Mouse (Mus musculus): ENCODE measurements around the gene E130114P18Rik.

The E130114P18Rik gene

GRCm38 (mm10) chr4:97647700-97648435 is 130.0 kb downstream of the E130114P18Rik start:
- DNase-seq (ENCODE audit: low spot score), result no peak

DNA sequence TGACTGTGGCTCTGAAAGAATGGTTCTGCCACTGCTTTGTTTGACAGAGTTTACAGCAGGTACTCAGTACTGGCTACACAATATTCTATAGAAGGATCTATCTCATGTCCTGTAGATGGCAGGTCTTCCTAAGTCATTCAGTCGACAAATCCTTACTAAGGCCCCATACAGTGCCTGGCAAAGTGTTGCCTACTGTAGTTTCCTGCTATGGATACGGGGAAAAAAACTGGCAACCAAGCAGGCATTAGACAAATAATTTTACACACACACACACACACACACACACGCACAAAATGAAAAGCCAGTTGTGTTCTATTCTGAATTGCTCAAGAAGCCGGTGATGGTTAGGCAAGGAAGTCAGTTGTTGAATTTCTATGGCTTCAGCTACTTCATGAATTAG is 130.6 kb downstream of the E130114P18Rik start:
- no peak for DNase-seq (ENCODE audit: low spot score)

DNA sequence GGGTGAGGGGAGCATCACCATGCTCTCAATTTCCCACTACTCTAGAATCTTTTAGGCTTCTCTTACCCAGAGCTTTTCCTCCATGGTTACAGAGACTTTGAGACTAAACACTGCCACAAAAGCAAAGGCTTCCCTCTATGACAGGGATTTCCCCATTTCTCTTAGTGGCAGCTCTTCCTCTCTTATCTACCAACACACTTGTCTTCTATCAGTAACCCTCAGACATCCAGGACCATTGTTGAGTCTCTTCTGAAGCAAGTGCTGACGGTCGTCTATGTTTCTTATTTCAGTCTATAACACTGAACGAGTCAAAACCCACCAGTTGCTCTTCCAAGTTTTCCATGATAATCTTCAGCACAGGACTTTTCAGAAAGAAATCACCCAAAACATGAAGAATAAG is 137.5 kb downstream of the E130114P18Rik start:
- no peak for DNase-seq (ENCODE audit: low spot score)

DNA sequence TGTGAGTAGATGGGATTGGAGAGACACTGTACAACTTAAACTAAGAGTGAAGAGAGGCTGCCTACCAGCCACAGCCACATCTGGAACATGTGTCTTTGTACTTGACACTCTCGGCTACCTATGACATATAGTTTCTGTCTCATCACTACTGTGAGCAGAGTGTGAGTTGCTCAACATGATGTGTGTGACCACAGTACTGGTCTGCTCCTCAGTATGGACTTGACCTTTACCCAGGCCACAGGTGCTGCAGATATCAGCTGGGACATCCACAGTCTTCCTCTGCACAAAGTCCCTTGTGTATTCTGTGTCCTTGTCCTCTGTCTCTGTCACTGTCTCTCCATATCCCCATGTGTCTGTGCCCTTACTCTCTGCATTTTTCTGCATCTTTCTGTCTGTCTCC is 141.3 kb downstream of the E130114P18Rik start:
- no peak for DNase-seq (ENCODE audit: low spot score)

DNA sequence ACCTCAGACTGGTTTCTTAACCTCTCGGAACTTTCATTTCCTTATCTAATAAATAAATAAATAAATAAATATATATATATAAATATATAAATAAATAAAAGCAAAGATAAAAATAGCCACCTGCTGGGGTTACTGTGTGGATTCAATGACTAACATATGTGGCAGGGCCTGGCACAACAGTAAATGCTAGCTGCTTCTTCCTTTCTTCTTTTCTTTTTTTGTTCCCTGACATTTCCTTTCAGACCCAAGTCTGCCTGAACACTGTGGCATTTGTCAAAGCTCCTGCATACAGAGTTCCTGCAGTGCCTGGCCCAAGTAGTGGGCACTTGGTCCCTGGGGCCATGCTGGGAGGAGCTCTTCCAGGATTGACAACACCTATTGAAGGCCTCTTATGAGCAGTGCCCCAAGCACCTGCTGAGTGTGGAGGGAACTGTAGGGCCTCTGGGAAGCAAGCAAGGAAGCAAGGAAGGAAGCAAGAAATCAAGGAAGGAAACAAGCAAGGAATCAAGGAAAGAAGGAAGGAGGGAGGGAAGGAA is 142.1 kb downstream of the E130114P18Rik start:
- DNase-seq (ENCODE audit: low spot score), result no peak

GRCm38 (mm10) chr4:97635296-97635755 is 142.6 kb downstream of the E130114P18Rik start:
- no peak for DNase-seq (ENCODE audit: low spot score)

DNA sequence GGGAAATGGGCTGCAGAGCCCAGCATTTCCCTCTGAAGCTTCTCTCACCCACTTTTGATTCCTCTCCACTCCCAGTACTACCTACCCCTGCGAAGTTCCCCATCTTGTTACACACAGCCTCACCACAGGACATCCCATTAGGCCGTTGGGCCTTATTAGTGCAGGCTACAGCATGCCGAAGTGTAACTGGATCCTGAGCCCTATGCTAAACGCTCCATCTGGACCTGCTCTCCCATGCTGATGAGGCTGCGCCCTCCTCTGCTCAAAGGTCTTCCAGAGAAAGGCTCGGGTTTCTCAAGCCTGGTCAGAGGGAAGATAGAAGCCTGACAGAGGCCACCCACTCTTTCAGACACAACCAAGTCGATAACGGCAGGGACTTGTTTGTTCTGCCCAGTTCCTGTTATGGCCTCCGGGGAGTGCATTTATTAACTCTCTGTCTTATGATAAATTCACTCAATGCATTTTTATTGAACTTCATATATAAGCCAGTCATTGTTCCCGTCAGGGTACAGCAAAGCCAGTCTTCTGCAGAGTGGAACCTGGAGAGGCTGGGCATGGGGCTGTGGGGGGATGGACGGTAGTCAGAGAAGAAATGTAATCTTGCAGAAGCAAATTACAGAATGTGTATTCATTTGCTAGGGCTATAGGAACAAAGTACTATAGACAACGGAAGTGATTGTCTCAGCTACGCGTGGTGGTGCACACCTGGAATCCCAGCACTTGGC is 148.8 kb downstream of the E130114P18Rik start:
- no peak for DNase-seq (ENCODE audit: low spot score)

DNA sequence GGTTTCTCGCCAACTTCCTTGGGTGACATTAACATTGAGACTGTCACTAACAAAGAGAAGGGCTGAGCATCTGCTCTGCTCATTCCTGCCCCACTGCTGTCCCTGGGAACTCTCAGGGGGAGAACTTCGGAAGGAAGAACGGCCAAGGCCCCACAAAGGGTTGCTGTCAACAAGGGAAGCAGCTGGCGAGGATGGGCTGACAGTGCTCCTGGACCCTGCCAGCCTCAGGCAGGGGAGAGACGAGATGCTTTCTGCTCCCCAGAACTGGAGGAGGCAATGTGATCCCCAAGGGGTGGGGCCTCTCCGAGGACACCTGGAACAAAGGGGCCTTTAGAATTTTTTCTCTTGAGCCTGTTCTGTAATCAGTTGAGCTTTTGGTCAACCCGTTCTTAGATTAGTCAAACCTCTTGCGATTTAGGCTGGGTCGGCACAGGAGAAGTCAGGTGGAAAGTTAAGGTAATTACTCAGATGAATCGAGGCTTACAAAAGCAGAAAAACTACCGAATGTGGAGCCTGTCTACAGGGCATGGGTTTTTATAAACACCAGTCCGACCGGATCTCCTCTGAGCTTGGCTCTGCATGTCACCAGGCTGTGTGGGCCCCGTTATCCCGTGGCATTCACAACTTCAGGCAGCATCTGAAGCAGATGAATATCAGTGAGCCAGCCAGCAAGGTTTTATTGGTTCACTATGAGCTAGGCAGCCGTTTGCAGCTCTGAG is 151.7 kb downstream of the E130114P18Rik start:
- DNase-seq (ENCODE audit: low spot score), result no peak

DNA sequence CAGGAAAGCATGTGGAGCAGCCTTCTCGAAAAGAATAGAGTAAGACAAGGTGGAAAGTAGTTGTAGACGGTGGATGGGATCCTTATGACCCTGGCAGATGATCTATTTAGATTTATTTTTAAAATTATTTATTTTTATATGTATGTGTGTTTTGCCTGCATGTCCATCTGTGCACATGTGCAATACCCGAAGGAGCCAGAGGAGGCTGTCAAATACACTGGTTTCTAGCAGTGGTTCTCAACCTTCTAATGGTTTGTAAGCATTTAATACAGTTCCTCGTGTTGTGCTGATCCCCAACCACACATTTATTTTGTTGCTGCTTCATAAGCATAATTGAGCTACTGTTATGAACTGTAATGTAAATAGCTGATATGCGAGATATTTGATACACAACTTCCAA is 154.7 kb downstream of the E130114P18Rik start:
- DNase-seq (ENCODE audit: low spot score), result no peak

DNA sequence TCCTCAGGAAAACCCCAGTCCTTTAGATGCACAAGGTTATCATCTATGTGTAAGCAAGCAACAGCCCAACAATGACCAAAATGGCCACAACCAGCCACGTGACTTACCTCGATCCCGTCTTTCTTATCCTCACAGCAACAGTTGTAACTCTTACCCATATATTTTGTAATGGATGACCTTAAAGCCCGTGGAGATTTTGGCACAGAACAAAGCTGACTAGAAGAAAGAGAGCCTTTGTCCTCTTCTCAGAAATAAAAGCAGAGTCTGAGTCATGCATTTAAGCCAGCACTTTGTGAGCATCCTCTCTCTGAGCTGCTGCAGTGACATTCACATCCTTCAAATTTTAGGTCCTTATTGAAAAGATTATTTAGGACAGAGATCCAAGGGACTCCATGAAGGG is 156.1 kb downstream of the E130114P18Rik start:
- no peak for DNase-seq (ENCODE audit: low spot score)

- no peak for DNase-seq (ENCODE audit: low spot score)
Measured at GRCm38 (mm10) chr4:97620409-97620808, 157.5 kb downstream of the E130114P18Rik start.

GRCm38 (mm10) chr4:97618668-97619373 is 159.1 kb downstream of the E130114P18Rik start:
- DNase-seq (ENCODE audit: low spot score), result peak; percentile 79

DNA sequence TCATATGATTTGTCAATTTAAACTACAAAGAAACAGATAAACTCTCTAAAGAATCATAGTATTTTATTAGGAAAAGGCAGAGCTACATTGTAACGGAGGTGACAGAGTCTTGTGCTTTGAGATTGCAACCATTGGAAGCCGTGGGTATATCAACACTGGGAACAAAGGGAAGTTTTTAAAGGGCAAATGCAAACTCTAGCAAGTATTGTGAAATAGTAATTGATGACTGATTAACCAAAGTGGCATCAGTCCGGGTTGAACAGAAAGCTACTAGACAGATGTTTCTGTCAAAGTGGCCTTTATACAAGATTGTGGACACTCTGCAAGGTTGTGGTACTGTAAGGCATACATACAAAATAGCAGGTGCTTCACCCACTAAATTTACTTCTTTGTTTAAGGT is 162.8 kb downstream of the E130114P18Rik start:
- no peak for DNase-seq (ENCODE audit: low spot score)

GRCm38 (mm10) chr4:97611251-97611847 is 166.5 kb downstream of the E130114P18Rik start:
- DNase-seq (ENCODE audit: low spot score), result peak; percentile 18

DNA sequence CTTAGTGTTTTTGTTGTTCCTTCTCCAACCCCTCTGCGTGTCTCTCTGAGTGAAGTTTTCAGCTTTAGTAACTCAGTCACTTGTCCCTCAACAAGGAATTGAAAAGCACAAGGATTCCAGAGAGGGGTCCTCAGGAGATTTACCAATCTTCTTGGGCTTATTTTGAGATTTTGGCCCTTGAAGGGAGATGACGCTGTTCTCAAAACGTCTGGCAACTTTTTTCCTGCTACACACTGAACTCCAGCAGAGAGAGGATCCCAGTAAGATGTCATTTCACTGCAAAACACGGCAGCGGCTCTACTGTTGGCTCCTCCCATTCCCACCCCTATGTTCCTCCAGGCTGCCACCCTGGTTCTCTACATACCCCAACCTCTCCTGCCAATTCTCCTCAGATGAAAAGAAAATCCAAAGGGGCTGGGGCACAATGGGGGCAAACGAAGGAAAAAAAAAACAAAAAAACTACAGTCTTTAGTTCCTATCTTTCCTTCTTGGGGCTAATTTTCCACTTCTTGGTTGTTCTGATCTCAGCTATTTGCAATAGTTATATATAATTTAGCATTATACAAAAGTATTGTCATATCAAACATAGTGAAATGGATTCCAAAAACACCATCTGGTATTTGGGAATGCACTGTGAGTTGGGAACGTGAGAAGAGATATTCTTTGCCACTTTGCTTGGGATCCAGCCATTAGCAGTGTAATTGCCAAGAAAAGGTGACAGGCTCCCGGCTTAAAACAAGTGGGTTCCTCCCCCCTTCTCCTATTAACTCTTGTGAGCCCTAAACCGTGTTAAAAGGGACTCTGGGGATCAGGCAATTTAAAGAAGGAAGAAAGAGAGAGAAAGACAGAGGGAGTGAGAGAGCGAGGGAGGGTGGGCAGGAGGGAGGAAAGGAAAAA is 167.8 kb downstream of the E130114P18Rik start:
- no peak for DNase-seq (ENCODE audit: low spot score)

GRCm38 (mm10) chr4:97609329-97609728 is 168.5 kb downstream of the E130114P18Rik start:
- no peak for DNase-seq (ENCODE audit: low spot score)

GRCm38 (mm10) chr4:97608728-97609127 is 169.2 kb downstream of the E130114P18Rik start:
- DNase-seq (ENCODE audit: low spot score), result no peak

DNA sequence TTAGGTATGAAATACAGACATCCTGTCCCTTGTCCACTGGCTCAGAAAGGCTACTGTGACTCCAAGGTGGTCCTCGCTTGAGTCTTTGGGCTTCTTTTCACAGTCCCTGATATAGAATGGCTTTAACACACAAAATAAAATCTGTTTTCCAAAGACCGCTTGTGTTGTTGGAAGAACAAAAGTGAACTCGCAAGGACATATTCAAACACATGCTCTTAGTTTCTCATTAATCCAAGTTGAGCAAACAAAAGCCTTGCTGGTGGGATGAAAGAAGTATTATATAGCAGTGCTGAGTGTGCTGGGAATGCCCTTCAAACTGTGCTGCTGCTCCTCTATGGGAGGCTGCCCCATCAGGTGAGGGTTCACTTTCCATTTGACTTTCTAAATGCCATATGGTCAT is 169.7 kb downstream of the E130114P18Rik start:
- DNase-seq (ENCODE audit: low spot score), result no peak

DNA sequence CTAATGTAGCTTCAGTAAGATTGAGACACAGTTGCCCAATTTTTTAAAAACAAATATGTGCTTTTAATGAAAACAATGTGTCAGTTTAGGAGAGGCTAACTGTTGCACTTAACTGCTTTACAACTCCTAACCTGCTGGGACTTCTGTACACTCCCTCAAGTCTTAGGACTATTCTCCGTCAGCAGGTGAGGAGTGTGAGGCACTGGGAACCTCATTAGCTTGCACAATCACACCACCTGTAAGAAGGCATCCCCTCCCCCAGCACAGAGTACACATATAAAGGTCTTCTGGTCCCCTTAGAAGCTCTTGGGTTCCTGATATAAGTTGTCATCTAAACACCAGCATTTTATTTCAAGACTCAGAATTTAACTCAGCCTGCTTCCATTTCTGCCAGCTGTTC is 170.7 kb downstream of the E130114P18Rik start:
- DNase-seq (ENCODE audit: low spot score), result no peak

- no peak for DNase-seq (ENCODE audit: low spot score)
Measured at GRCm38 (mm10) chr4:97606524-97606923, 171.4 kb downstream of the E130114P18Rik start.
